Comparison of ENCODE assay signal across 18 mouse cellular contexts in the genomic region with DNA sequence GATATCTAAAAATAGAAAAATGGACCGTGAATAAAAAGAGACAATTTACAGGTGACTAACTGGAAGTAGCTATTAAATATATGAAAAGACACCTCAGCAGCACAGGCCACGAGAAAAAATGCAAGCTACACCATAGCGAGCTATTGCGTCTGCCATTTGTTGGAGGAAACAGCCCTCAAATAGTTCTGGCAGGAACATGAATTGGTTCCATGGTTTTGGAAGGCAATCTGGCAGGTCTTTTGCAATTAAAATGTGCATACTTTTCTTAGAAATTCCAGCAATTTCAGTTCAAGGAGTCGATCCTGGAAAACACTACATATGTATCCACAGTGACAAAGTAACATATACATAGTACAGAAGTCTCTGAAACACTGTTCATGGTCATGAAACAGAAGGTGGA.
A peak's percentile ranks its signal among the peaks of the same experiment; 100 is the strongest.
DNase-seq lines count a peak whose midpoint lies in the region; ATAC-seq and TF ChIP-seq lines count a peak whose summit lies in the region.
"Had no signal": no experiment of that assay in that cellular context is flagged by ENCODE, and none has a peak within 500 bp of the region (broad histone marks: within the 10 kb centered on the region; RNA-seq: fewer than 3 reads in every experiment).

No protein-coding gene starts in this region.

- TF ChIP-seq CTCF in brain, embryonic 14.5 days (IDR thresholded peaks at IDR 0.05; ENCODE audit: borderline replicate concordance, extremely low read depth, insufficient read depth, insufficient read length): no peak

- peak; percentile 88 for ATAC-seq in frontal cortex, adult (ENCODE audit: low TSS enrichment)
- ATAC-seq in CD4-positive, CD25-positive, alpha-beta regulatory T cell, adult 4 months: no peak
- ATAC-seq: hindbrain, embryonic 16.5 days had no signal

- no peak for DNase-seq in frontal cortex, postnatal 14 days (ENCODE audit: low spot score in 2 of 2)
- peak; percentile 13 for DNase-seq in layer of hippocampus, adult 9-11 months
- no peak for DNase-seq in layer of hippocampus, adult 9-10 months (ENCODE audit: low spot score)
- peak; percentile 14 for DNase-seq in brain, embryonic 14.5 days (ENCODE audit: low read depth)
- peak; percentile 34 for DNase-seq in telencephalon, adult 2 months (ENCODE audit: low read depth, low spot score)
- DNase-seq: adrenal gland, adult 8-10 months; adrenal gland, postnatal 36 days; cerebellum, adult 18-20 months; cerebellum, adult 9-11 months; cerebellum, postnatal 36 days; gastrocnemius, adult 2 months; gastrocnemius, postnatal 25 days; heart, adult 11 months; heart, postnatal 36 days; kidney, adult 11 months had no signal

- no peak for TF ChIP-seq POLR2A in brain, embryonic 14.5 days (IDR thresholded peaks at IDR 0.05; ENCODE audit: borderline replicate concordance, extremely low read depth, insufficient read depth, insufficient read length, poor library complexity, severe bottlenecking)

Comparison
In these comparisons a context has a peak if more than half of its experiments do, and no peak if none do; other contexts are left out.
1. DNase-seq: peak in layer of hippocampus, adult 9-11 months (single experiment), brain, embryonic 14.5 days (single experiment) and telencephalon, adult 2 months (single experiment); none in frontal cortex, postnatal 14 days (0 of 2) and layer of hippocampus, adult 9-10 months (single experiment).